Mouse (Mus musculus) kidney, embryonic 16.5 days (tissue): ENCODE results near the gene Tmc7. TPM values are rescaled to one million over a fixed set of nuclear protein-coding genes. Genes with fewer than 3 reads are reported as not detected.

ENCODE experiments used
- ATAC-seq: fragments of 200-750 bp; cut with Nextera tagmentation; 2 replicates; pipeline ENCODE4 v1.8.0; 2017; ENCODE audit warnings: moderate TSS enrichment; ENCODE audit not compliant: low FRiP score, low TSS enrichment
- H3K27ac ChIP-seq: fragments of 300-500 bp; sonication (generic); 2 replicates; pipeline ENCODE4 v1.5.1; 2014; ENCODE audit warnings: low read length
- H3K27me3 ChIP-seq: fragments of 300-500 bp; sonication (generic); 2 replicates; pipeline ENCODE4 v1.6.1; 2014; ENCODE audit warnings: low read length, control low read depth, mixed read lengths; ENCODE audit not compliant: insufficient read depth
- H3K36me3 ChIP-seq: fragments of 300-500 bp; sonication (generic); 2 replicates; pipeline ENCODE4 v1.6.1; 2014; ENCODE audit warnings: low read length, control low read depth, mixed read lengths; ENCODE audit not compliant: insufficient read depth
- H3K4me1 ChIP-seq: fragments of 300-500 bp; sonication (generic); 2 replicates; pipeline ENCODE4 v1.6.1; 2014; ENCODE audit warnings: low read length, control low read depth, mixed read lengths; ENCODE audit not compliant: insufficient read depth
- H3K4me2 ChIP-seq: fragments of 300-500 bp; sonication (generic); replicated peaks from 2 replicates; pipeline ENCODE4 v1.6.1; 2014; ENCODE audit warnings: low read depth, low read length
- H3K4me3 ChIP-seq: fragments of 300-500 bp; sonication (generic); 2 replicates; pipeline ENCODE4 v1.5.1; 2014; ENCODE audit warnings: mild to moderate bottlenecking, low read length
- H3K9ac ChIP-seq: fragments of 300-500 bp; sonication (generic); replicated peaks from 2 replicates; pipeline ENCODE4 v1.6.1; 2014; ENCODE audit warnings: low read length
- H3K9me3 ChIP-seq: fragments of 300-500 bp; sonication (generic); 2 replicates; pipeline ENCODE4 v1.6.1; 2016; ENCODE audit warnings: low read length, control low read depth
- WGBS: fragments of 180-500 bp; shearing (Covaris S2); extraction: QIAGEN DNeasy Blood & Tissue Kit; methylation state at CpG from one replicate; pipeline ENCODE4 v1.1.7; 2014; 5-methylcytosine and 5-hydroxymethylcytosine counted together
- polyA plus RNA-seq: library from polyadenylated mRNA; unstranded; fragments of >200 nt; fragmentation: Nextera tagmentation; extraction: Ambion mirVana; gene quantifications from 2 replicates; pipeline ENCODE4 v1.2.1, GENCODE M21; 2015

Gene Tmc7
- polyA plus RNA-seq, 1 experiment from 2014 or later = 2.6 TPM

DNA sequence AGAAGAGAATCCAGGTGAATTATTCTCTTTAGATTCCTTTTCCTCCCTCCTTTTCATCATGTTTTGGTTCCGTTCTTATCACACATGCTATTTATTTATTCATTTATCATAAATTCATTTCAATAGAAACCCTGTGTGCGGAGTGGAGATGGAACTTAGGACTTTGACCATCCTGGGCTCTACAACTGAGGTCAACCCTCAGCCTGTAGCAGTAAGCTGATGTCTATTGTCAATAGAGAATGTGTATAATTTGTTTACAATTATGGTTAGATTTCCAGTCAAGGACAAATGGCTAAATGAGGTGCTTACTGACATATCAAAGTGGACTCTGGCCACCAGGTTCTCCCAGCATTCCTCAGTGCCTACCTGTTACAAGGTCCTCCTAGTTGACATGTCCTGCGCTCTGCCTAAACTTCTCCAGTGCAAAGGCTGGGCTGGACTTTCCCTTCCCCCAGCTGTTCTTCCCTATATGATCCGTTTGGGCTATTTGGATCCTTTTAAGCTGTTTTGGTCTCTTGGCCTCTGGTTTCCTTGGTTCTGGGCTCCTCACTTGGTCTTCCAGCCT is 26.7 kb upstream of the Tmc7 start:
- Histone ChIP-seq H3K27ac (no peak overlapping the region), H3K9ac (no peak overlapping the region), H3K4me2 (no peak overlapping the region), H3K4me1 (no peaks in the 10 kb centered on the region), H3K4me3 (no peak overlapping the region), H3K36me3 (no peaks in the 10 kb centered on the region), H3K27me3 (no peaks in the 10 kb centered on the region), H3K9me3 (no peaks in the 10 kb centered on the region)
- ATAC-seq = no peak
- WGBS = 84% methylated on average over 4 of the region's 4 CpGs

DNA sequence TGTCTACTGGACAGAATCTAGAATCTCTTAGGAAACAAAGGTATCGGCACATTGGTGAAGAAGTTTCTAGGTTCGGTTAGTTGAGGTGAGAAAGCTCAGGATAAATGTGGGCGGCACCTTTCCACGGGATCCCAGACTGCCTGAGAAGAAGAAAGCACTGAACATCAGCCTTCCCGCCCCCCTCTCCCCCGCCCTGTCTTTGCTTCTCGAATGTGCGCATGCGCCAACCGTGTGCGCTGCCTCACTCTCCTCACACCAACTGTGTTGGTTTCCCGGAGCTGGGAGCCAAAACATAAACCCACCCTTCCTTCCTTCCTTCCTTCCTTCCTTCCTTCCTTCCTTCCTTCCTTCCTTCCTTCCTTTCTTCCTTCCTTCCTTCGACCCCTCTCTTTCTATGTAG is 26.2 kb upstream of the Tmc7 start:
- Histone ChIP-seq H3K27me3 (no peaks in the 10 kb centered on the region), H3K27ac (no peak overlapping the region), H3K4me3 (no peak overlapping the region), H3K9ac (no peak overlapping the region), H3K4me2 (no peak overlapping the region), H3K36me3 (no peaks in the 10 kb centered on the region), H3K9me3 (no peaks in the 10 kb centered on the region), H3K4me1 (no peaks in the 10 kb centered on the region)
- no peak for ATAC-seq
- 83% methylated on average over 13 of the region's 13 CpGs for WGBS

DNA sequence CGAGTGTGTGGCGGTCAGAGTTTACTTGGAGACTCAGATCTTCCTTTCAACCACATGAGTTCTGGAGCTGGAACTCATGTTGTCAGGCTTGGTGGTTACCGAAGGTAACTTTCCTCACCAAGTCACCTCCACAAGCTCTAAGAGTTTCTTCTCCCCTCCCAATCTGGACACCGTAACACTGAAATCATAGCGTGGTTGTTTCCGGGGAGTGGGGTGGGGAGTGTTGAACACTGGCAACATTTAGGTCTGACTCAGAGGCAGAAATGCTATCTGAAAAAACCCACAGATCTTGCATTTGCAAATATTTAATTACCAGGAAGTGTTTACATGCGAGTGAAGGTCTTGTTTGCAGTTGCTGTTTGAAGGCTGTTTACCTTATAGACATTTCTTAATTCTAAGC is 25.3 kb upstream of the Tmc7 start:
- 90% methylated on average over 7 of the region's 7 CpGs for WGBS
- Histone ChIP-seq H3K9me3 (no peaks in the 10 kb centered on the region), H3K27ac (no peak overlapping the region), H3K4me2 (no peak overlapping the region), H3K4me1 (no peaks in the 10 kb centered on the region), H3K27me3 (no peaks in the 10 kb centered on the region), H3K36me3 (no peaks in the 10 kb centered on the region), H3K9ac (no peak overlapping the region), H3K4me3 (no peak overlapping the region)
- no peak for ATAC-seq

DNA sequence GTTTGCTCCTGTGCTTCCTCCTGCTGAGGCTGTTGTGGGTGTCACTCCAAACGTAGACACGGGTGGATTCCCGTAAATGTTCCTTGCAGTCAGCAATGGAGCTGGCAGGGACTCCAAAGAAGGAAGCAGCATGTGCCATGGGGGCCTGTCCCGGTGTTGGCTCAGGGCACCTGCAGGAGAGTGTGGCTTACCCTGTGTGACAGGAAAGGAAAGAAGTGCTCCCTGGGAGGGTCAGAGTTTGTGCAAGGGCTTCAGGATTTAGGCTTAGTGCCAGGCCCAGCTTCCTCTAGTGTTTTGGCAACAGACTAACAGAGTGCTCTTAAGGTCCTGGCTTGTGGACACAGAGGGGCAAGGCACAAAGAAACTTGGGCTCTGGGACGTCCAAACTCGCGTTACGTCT is 20.3 kb upstream of the Tmc7 start:
- H3K27me3 ChIP-seq = no peaks in the 10 kb centered on the region
- 73% methylated on average over 8 of the region's 8 CpGs for WGBS
- H3K9ac ChIP-seq = no peak overlapping the region
- no peak overlapping the region for H3K4me3 ChIP-seq
- ATAC-seq = no peak
- no peak overlapping the region for H3K27ac ChIP-seq
- H3K9me3 ChIP-seq = no peaks in the 10 kb centered on the region
- no peaks in the 10 kb centered on the region for H3K4me1 ChIP-seq
- no peak overlapping the region for H3K4me2 ChIP-seq
- H3K36me3 ChIP-seq = no peaks in the 10 kb centered on the region

DNA sequence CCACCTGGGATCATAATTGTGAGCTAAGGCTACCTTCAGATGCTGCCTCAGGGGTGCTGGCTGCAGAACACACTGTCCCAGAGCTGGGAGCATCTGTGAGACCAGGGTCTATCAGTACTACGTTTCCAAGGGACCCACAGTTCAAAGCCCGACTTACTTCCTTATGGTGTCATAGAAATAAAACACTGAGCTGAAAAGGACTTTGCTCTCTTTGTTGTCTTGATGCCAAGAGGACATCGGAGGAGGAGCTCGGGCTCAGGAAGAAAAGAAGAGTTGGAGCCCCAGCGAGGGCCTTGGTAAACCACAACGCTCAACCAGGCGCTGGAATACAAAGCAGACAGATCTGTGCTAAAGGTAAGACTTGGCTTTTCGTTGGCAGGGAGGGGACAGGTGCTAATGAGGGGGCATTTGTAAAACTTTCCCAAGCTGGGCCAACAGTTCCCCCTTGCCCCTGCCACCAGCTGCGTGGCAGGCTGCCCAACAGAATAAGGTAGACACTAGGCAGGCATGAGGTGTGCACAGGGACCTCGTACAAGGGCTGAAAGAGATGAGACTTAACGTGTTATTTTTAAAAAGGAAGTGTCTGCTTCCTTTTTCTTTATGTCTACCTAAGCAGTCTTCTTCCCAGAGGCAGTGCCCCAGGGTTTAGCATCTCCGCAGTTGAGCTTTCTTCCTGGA is 15.6 kb upstream of the Tmc7 start:
- no peak for ATAC-seq
- H3K27ac ChIP-seq = no peak overlapping the region
- H3K4me1 ChIP-seq = peaks cover 16% of the 10 kb centered on the region
- H3K9me3 ChIP-seq = no peaks in the 10 kb centered on the region
- WGBS = 67% methylated on average over 12 of the region's 12 CpGs
- no peak overlapping the region for H3K4me2 ChIP-seq
- peaks cover 31% of the 10 kb centered on the region for H3K27me3 ChIP-seq
- H3K4me3 ChIP-seq = no peak overlapping the region
- H3K36me3 ChIP-seq = no peaks in the 10 kb centered on the region
- no peak overlapping the region for H3K9ac ChIP-seq

DNA sequence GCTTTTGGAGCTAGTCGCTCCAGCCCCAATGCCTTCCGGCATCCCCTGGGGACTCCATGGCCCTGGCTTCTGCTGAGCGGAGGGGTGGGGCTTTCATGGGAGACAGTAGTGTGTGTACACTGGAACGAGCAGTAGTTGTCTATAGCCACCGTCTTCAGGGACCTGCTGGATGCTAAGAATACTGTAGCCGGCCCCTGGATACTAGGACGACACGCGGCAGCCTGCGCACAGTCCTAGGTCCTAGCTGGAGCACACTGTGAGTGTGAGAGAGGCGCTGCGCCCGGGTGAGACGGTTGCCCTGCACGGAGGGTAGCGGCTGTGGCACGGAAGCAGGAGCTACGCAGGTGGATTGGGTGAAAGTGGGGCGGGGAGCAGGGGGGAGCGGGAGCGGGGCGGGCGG is 12.7 kb upstream of the Tmc7 start, which contains the start of gene Tmc5:
TSS of gene Tmc5 (plus strand) at position 97 of the 400 bp plus-strand sequence.
- Histone ChIP-seq H3K27ac (no peak within 1 kb of the TSS), H3K36me3 (no peaks in the 10 kb centered on the region), H3K9ac (peak within 1 kb of the TSS; percentile 29; the same call in 1 of the 2 replicates), H3K27me3 (peaks cover 31% of the 10 kb centered on the region), H3K4me1 (peaks cover 32% of the 10 kb centered on the region), H3K4me2 (peak within 1 kb of the TSS; percentile 57), H3K9me3 (no peaks in the 10 kb centered on the region), H3K4me3 (peak within 1 kb of the TSS; percentile 36)
- 6% methylated on average over 23 of the region's 23 CpGs for WGBS
- 0 out of 2 replicates have a peak, but pooled peaks have one; percentile 13 for ATAC-seq

DNA sequence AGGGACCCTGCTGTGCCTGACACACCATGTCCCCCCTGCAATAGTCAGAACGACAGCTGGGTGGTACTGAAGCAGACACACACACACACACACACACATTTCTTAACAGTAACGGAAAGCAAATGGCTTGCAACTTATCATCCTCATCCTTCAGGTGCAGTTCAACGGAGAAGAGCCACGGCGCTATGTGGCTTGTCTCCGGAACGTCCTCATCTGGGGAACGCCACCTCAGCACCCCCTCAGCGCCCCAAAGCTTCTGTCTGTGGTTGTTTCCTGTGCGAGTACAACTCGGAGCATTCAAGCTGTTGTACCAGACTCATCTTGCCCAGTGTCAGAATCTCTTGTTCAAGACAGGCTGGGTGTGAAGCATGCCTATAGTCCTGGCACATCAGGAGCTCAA is 11.7 kb upstream of the Tmc7 start:
- no peak overlapping the region for H3K4me3 ChIP-seq

DNA sequence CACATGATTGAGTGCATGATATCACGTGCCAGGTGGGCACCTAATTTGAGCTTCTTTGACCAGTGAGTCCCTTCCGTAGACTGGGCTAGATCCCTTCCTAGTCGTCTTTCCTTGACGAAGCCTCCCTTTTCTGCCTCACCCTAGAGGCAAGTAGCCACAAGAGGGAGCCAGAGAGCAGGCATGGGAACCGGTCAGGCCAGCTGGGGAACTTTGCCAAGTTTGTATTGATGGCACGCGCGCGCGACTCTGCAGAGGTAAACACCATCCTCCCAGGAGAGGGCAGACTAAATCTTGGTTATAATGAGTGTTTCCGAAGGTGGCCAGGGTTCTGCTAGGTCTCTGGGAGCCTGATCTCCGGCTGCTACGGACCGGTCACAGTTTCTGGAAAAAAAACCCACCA is 10.7 kb upstream of the Tmc7 start:
- H3K36me3 ChIP-seq = no peaks in the 10 kb centered on the region
- peak overlapping the region; percentile 27 for H3K4me3 ChIP-seq
- H3K4me2 ChIP-seq = peak overlapping the region; percentile 41
- no peak overlapping the region for H3K27ac ChIP-seq
- H3K9me3 ChIP-seq = no peaks in the 10 kb centered on the region
- ATAC-seq = peak; percentile 40
- peak overlapping the region; percentile 49; the same call in 1 of the 2 replicates for H3K9ac ChIP-seq
- WGBS = 2% methylated on average over 14 of the region's 14 CpGs
- peaks cover 31% of the 10 kb centered on the region for H3K27me3 ChIP-seq
- peaks cover 32% of the 10 kb centered on the region for H3K4me1 ChIP-seq

More for the DNA sequence above, 11.7 kb upstream of the Tmc7 start:
- H3K4me2 ChIP-seq = no peak overlapping the region
- WGBS = 79% methylated on average over 11 of the region's 11 CpGs
- H3K9ac ChIP-seq = no peak overlapping the region
- H3K4me1 ChIP-seq = peaks cover 32% of the 10 kb centered on the region
- no peaks in the 10 kb centered on the region for H3K9me3 ChIP-seq
- no peak overlapping the region for H3K27ac ChIP-seq
- peaks cover 31% of the 10 kb centered on the region for H3K27me3 ChIP-seq
- no peak for ATAC-seq
- H3K36me3 ChIP-seq = no peaks in the 10 kb centered on the region

DNA sequence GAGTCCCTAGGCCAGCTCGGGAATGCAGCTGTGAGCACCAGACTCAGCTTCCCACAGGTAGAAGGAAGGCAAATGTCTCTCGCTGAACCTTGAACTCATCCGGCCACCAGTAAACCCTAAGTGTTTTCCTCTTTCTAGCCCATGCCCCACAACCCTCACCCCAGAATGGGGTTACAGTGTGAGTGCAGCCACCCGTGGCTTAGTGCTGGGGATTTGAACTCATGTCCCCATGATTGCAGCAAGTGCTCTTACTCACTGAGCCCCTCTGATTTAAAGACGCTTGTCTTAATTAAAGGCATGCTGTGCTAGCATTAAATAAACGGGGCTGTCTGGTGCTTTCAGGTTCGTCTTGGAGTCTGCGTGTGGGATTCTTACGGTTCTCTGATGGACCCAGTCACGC is 10.1 kb upstream of the Tmc7 start:
- Histone ChIP-seq H3K27ac (no peak overlapping the region), H3K4me3 (no peak overlapping the region), H3K9me3 (no peaks in the 10 kb centered on the region), H3K9ac (no peak overlapping the region; the same call in 1 of the 2 replicates), H3K36me3 (no peaks in the 10 kb centered on the region), H3K27me3 (peaks cover 31% of the 10 kb centered on the region), H3K4me2 (peak overlapping the region; percentile 41), H3K4me1 (peaks cover 32% of the 10 kb centered on the region)
- WGBS = 39% methylated on average over 10 of the region's 10 CpGs
- ATAC-seq = no peak
